Comparison of ENCODE assay signal across 23 mouse cellular contexts in genomic region chr9:71324060-71324459, GRCm38 (mm10).
DNase-seq lines count a peak whose midpoint lies in the region; ATAC-seq and TF ChIP-seq lines count a peak whose summit lies in the region.
"Had no signal": no experiment of that assay in that cellular context is flagged by ENCODE, and none has a peak within 500 bp of the region (broad histone marks: within the 10 kb centered on the region; RNA-seq: fewer than 3 reads in every experiment).

No protein-coding gene starts in this region.

- H3K4me2 ChIP-seq in heart, embryonic 15.5 days = no peak overlapping the region
- no peak overlapping the region for H3K4me2 ChIP-seq in heart, embryonic 11.5 days
- no peak overlapping the region for H3K4me2 ChIP-seq in limb, embryonic 13.5 days (replicated peaks)
- H3K4me2 ChIP-seq: embryonic facial prominence, embryonic 13.5 days; forebrain, embryonic 12.5 days; forebrain, embryonic 15.5 days; hindbrain, embryonic 12.5 days; hindbrain, embryonic 15.5 days had no signal

- no peak overlapping the region for H3K4me3 ChIP-seq in heart, embryonic 15.5 days
- H3K4me3 ChIP-seq in heart, embryonic 11.5 days (ENCODE audit: low read depth, low read length) = no peak overlapping the region
- no peak overlapping the region for H3K4me3 ChIP-seq in limb, embryonic 13.5 days
- H3K4me3 ChIP-seq in limb, embryonic 10.5 days = no peak overlapping the region
- no peak overlapping the region for H3K4me3 ChIP-seq in left cerebral cortex, adult 2 months
- H3K4me3 ChIP-seq: embryonic facial prominence, embryonic 10.5 days; embryonic facial prominence, embryonic 13.5 days; erythroblast, embryonic 14.5 days; forebrain, embryonic 12.5 days; forebrain, embryonic 15.5 days; hindbrain, embryonic 12.5 days; hindbrain, embryonic 15.5 days had no signal

- 0 out of 2 replicates have a peak, but pooled peaks have one; percentile 23 for ATAC-seq in heart, embryonic 15.5 days (replicated peaks; ENCODE audit: insufficient number of reproducible peaks, insufficient read depth, low FRiP score, low read depth)
- ATAC-seq in heart, embryonic 11.5 days (replicated peaks; ENCODE audit: insufficient number of reproducible peaks, low FRiP score, low TSS enrichment) = no peak
- ATAC-seq in limb, embryonic 13.5 days (ENCODE audit: low FRiP score, low read depth) = 0 out of 2 replicates have a peak, but pooled peaks have one; percentile 15
- ATAC-seq: activated CD4-positive, CD25-positive, alpha-beta regulatory T cell, adult 4 months; CD4-positive, CD25-positive, alpha-beta regulatory T cell, adult 4 months; forebrain, embryonic 15.5 days had no signal

- H3K27me3 ChIP-seq in heart, embryonic 15.5 days = no peaks in the 10 kb centered on the region
- no peaks in the 10 kb centered on the region for H3K27me3 ChIP-seq in heart, embryonic 11.5 days (ENCODE audit: control insufficient read depth, insufficient read depth, low read length)
- peaks cover 43% of the 10 kb centered on the region for H3K27me3 ChIP-seq in limb, embryonic 13.5 days
- H3K27me3 ChIP-seq in limb, embryonic 10.5 days (ENCODE audit: low read depth, poor library complexity, severe bottlenecking) = peaks cover 16% of the 10 kb centered on the region; the same call in 1 of the 2 replicates
- H3K27me3 ChIP-seq: embryonic facial prominence, embryonic 13.5 days; forebrain, embryonic 12.5 days; forebrain, embryonic 15.5 days; hindbrain, embryonic 12.5 days; hindbrain, embryonic 15.5 days had no signal

- TF ChIP-seq CTCF in left cerebral cortex, adult 2 months (IDR thresholded peaks at IDR 0.05) = no peak

- no peak for DNase-seq in limb, embryonic 10.5 days (ENCODE audit: low spot score)
- peak; percentile 30 for DNase-seq in ZHBTc4 (ENCODE audit: low read depth, low spot score)
- no peak for DNase-seq in left cerebral cortex, adult 2 months (ENCODE audit: extremely low spot score in 1 of 2, low spot score in 2 of 2)
- DNase-seq: adrenal gland, adult 8-10 months; adrenal gland, postnatal 25 days; cerebellum, adult 11-12 months; cerebellum, adult 8-10 months; cerebellum, postnatal 10 days; cerebellum, postnatal 36 days; embryo, embryonic 11 days; gastrocnemius, postnatal 10 days had no signal

- no peaks in the 10 kb centered on the region for H3K9me3 ChIP-seq in heart, embryonic 15.5 days (replicated peaks)
- no peaks in the 10 kb centered on the region for H3K9me3 ChIP-seq in heart, embryonic 11.5 days (replicated peaks; ENCODE audit: control insufficient read depth, low read length)
- H3K9me3 ChIP-seq in limb, embryonic 13.5 days = no peaks in the 10 kb centered on the region
- no peaks in the 10 kb centered on the region for H3K9me3 ChIP-seq in limb, embryonic 10.5 days (replicated peaks)
- H3K9me3 ChIP-seq: embryonic facial prominence, embryonic 10.5 days; embryonic facial prominence, embryonic 13.5 days; forebrain, embryonic 12.5 days; forebrain, embryonic 15.5 days; hindbrain, embryonic 12.5 days; hindbrain, embryonic 15.5 days had no signal

- intact Hi-C loops in left cerebral cortex, adult 2 months (cut with DNase I) = no loop called here

- no peaks in the 10 kb centered on the region for H3K36me3 ChIP-seq in heart, embryonic 15.5 days
- no peaks in the 10 kb centered on the region for H3K36me3 ChIP-seq in heart, embryonic 11.5 days (ENCODE audit: control insufficient read depth, insufficient read depth, low read length)
- H3K36me3 ChIP-seq in limb, embryonic 13.5 days = no peaks in the 10 kb centered on the region
- no peaks in the 10 kb centered on the region for H3K36me3 ChIP-seq in limb, embryonic 10.5 days
- H3K36me3 ChIP-seq: embryonic facial prominence, embryonic 10.5 days; embryonic facial prominence, embryonic 13.5 days; forebrain, embryonic 12.5 days; forebrain, embryonic 15.5 days; hindbrain, embryonic 12.5 days; hindbrain, embryonic 15.5 days had no signal

- H3K4me1 ChIP-seq in heart, embryonic 15.5 days (replicated peaks) = peaks cover 13% of the 10 kb centered on the region
- H3K4me1 ChIP-seq in heart, embryonic 11.5 days (ENCODE audit: control insufficient read depth, insufficient read depth, low read length) = peaks cover 3% of the 10 kb centered on the region
- H3K4me1 ChIP-seq in limb, embryonic 13.5 days = peaks cover 26% of the 10 kb centered on the region
- peaks cover 28% of the 10 kb centered on the region for H3K4me1 ChIP-seq in limb, embryonic 10.5 days
- H3K4me1 ChIP-seq: forebrain, embryonic 12.5 days; forebrain, embryonic 15.5 days; hindbrain, embryonic 12.5 days; hindbrain, embryonic 15.5 days had no signal

- WGBS in heart, embryonic 15.5 days = 45% methylated on average over 5 of the region's 5 CpGs
- WGBS in heart, embryonic 11.5 days (ENCODE audit: insufficient replicate concordance) = 52% methylated on average over 5 of the region's 5 CpGs
- WGBS in limb, embryonic 13.5 days = 58% methylated on average over 5 of the region's 5 CpGs
- 83% methylated on average over 5 of the region's 5 CpGs for WGBS in limb, embryonic 10.5 days

- no peak overlapping the region for H3K9ac ChIP-seq in heart, embryonic 15.5 days
- no peak overlapping the region for H3K9ac ChIP-seq in heart, embryonic 11.5 days (ENCODE audit: low read depth, low read length)
- H3K9ac ChIP-seq in limb, embryonic 13.5 days = no peak overlapping the region
- H3K9ac ChIP-seq: embryonic facial prominence, embryonic 13.5 days; forebrain, embryonic 12.5 days; forebrain, embryonic 15.5 days; hindbrain, embryonic 12.5 days; hindbrain, embryonic 15.5 days had no signal

- no peak overlapping the region for H3K27ac ChIP-seq in heart, embryonic 15.5 days
- H3K27ac ChIP-seq in heart, embryonic 11.5 days (ENCODE audit: low read depth, low read length) = no peak overlapping the region
- no peak overlapping the region for H3K27ac ChIP-seq in limb, embryonic 13.5 days
- no peak overlapping the region for H3K27ac ChIP-seq in limb, embryonic 10.5 days
- no peak overlapping the region for H3K27ac ChIP-seq in left cerebral cortex, adult 2 months
- H3K27ac ChIP-seq: embryonic facial prominence, embryonic 10.5 days; embryonic facial prominence, embryonic 13.5 days; forebrain, embryonic 12.5 days; forebrain, embryonic 15.5 days; hindbrain, embryonic 12.5 days; hindbrain, embryonic 15.5 days had no signal
